Mouse (Mus musculus) cortical plate, adult 2 months (tissue): ENCODE measurements around the gene Preb. TPM values are rescaled to one million over a fixed set of nuclear protein-coding genes. Genes with fewer than 3 reads are reported as not detected.
A peak's percentile ranks its signal among the peaks of the same experiment; 100 is the strongest.

ENCODE experiments used
- H3K27ac ChIP-seq: fragments of 200-500 bp; 2 replicates; pipeline ENCODE4 v1.5.1; 2012; ENCODE audit warnings: low read length, control low read depth, inconsistent platforms; ENCODE audit not compliant: insufficient read depth
- H3K4me1 ChIP-seq: fragments of 200-500 bp; 2 replicates; pipeline ENCODE4 v1.6.1; 2011; ENCODE audit warnings: low read length; ENCODE audit not compliant: control insufficient read depth, insufficient read depth
- H3K4me3 ChIP-seq: fragments of 200-500 bp; 2 replicates; pipeline ENCODE4 v1.5.1; 2011; ENCODE audit warnings: mild to moderate bottlenecking, low read length, control low read depth; ENCODE audit not compliant: insufficient read depth
- CTCF ChIP-seq: fragments of 200-500 bp; IDR thresholded peaks from 2 replicates; pipeline ENCODE4 v1.5.1; 2011; ENCODE audit warnings: mild to moderate bottlenecking, control low read depth, low read length; ENCODE audit not compliant: insufficient read depth; ENCODE audit errors: extremely low read depth
- POLR2A ChIP-seq: fragments of 200-500 bp; IDR thresholded peaks from 2 replicates; pipeline ENCODE4 v1.6.1; 2011; ENCODE audit warnings: mild to moderate bottlenecking, low read length, control low read depth; ENCODE audit not compliant: insufficient read depth; ENCODE audit errors: extremely low read depth
- polyA plus RNA-seq: library from polyadenylated mRNA; depleted of rRNA; stranded (reverse); fragments of >200 nt; gene quantifications from 2 replicates; pipeline ENCODE4 v1.2.3, GENCODE M21; 2012

Gene Preb
- polyA plus RNA-seq, 1 experiment = 183 TPM

DNA sequence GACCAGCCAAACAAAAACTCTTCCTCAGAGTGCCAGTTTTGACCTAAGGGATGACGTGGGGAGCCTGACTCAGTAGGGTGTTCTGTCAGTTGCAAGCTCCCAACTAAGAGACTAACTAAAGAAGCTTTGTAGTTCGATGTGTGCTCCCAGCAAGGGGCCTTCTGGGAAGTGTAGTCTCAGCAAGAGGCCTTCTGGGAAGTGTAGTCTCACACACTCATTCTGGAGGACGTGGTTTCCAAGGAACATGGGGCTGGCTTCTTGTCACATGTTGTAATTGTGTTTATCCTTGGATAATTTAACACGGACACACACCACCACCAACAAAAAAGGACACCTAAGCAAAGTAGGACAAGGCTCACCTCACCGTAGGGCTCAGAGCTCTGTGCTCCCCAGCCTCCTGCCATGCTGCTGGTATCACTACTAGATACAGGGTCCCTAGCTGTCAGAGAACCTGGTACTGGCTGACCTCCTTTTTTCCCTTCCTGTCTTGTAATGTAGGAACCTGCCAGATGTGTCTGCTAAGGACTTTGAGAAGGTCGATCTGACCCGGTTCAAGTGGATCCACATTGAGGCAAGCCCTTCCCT is 32.1 kb downstream of the Preb start:
- TF ChIP-seq POLR2A = no peak
- no peak for TF ChIP-seq CTCF
- H3K27ac ChIP-seq = no peak overlapping the region
- H3K4me1 ChIP-seq = no peaks in the 10 kb centered on the region
- no peak overlapping the region for H3K4me3 ChIP-seq

DNA sequence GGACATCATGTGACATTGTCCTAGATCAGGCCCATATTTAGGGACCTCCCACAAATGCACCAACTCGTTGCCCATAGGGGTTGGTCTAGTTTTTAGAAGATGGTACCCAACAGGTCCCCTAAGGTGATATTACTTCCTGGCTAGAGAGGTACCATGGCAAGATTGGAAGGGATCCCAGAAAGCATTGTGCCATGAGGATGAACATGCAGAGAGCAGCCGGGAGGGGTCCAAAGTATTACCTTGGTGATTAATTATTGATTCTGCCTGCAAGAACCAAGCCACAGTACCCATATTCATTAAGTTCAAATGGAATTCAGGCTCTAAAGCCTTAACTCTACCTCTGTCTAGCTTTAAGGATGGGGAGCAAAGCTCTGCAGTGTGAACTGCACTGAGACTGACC is 34.1 kb downstream of the Preb start:
- no peak overlapping the region for H3K4me3 ChIP-seq
- TF ChIP-seq POLR2A (no peak), CTCF (no peak)

DNA sequence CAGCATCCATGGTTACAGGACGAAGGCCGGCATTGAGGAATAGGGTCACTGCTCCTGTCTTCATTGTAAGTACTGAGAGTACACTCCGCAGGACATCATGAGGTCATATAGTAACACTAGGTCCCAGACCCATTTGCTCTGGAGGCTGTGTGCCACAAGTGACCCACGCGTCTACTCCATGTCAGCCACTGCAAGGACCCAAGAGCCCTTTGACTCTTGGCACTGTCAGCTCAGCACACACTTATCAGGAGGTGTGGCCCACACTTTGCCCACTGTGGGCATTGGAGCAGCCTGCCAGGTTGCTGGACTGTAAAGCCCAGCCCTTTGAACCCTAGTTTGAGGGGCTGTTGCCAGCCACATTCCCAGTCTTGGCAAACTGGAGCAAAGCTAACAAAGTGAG is 34.9 kb downstream of the Preb start:
- no peak overlapping the region for H3K27ac ChIP-seq
- H3K4me3 ChIP-seq = no peak overlapping the region
- TF ChIP-seq CTCF (no peak), POLR2A (no peak)
- no peaks in the 10 kb centered on the region for H3K4me1 ChIP-seq

More for the DNA sequence above, 34.1 kb downstream of the Preb start:
- Histone ChIP-seq H3K27ac (no peak overlapping the region), H3K4me1 (no peaks in the 10 kb centered on the region)

DNA sequence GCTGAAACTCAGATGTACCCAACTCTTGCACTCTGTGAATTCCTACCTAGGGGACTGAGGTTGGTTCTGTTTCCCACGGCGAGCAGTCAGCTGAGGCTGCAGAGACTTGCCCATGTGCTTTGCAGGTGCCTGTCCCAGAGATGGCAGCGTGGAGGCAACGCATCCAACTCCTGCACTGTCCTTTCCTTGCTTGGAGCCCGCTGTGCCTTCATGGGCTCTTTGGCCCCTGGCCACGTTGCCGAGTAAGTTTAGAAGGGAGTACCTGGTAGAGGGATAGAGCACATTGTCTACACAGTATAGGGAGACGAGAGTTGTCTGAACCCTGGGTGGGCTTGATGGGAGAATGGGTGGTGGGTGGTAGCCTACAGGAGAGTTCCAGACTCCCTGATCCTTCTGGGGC is 35.5 kb downstream of the Preb start:
- H3K4me1 ChIP-seq = no peaks in the 10 kb centered on the region
- H3K27ac ChIP-seq = no peak overlapping the region
- TF ChIP-seq CTCF = no peak
- no peak for TF ChIP-seq POLR2A
- H3K4me3 ChIP-seq = no peak overlapping the region

DNA sequence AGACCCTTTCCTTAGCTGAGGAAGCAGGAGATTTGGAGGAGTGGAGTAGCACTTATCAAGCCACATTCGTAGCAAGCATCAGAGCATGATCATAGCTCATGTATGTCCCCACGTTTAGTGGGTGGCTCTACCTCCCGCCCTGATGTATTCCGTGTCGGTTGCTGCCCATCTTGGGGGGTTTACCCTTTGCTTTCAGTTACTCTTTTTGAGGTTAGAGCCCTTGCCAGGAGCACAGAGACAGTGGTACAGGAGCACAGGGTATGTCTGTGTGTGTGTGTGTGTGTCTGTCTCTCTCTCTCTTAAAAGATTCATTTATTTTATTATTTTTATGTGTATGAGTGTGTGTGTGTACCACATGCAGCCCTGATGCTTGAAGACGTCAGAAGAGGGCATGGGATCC is 37.0 kb downstream of the Preb start:
- no peak overlapping the region for H3K27ac ChIP-seq
- TF ChIP-seq CTCF (no peak), POLR2A (no peak)
- no peaks in the 10 kb centered on the region for H3K4me1 ChIP-seq
- H3K4me3 ChIP-seq = no peak overlapping the region

DNA sequence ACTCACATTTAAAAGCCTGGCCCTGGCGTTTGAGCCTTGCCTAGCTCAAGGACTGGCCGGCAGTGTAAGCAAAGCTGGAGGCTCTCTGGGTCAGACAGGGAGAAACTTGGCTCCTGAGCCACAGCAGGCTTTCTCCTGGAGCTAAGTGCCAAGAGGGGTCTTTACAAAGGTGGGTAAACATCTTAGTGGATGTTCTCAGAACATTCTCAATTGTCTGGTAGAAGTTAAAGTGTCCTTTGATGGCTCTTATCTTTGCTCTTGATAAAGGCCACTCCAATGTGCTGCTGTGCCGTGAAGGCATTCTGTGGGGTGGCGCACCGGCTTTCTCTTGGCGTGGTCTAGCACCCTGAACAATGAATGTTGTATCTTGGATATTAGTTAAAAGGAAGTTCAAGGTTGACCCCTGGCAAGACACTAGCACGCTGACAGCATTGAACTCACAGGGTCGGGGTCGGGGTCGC is 37.5 kb downstream of the Preb start:
- no peak overlapping the region for H3K27ac ChIP-seq
- H3K4me1 ChIP-seq = no peaks in the 10 kb centered on the region
- TF ChIP-seq CTCF (no peak), POLR2A (no peak)
- peak overlapping the region; percentile 62; the same call in 1 of the 2 replicates for H3K4me3 ChIP-seq

DNA sequence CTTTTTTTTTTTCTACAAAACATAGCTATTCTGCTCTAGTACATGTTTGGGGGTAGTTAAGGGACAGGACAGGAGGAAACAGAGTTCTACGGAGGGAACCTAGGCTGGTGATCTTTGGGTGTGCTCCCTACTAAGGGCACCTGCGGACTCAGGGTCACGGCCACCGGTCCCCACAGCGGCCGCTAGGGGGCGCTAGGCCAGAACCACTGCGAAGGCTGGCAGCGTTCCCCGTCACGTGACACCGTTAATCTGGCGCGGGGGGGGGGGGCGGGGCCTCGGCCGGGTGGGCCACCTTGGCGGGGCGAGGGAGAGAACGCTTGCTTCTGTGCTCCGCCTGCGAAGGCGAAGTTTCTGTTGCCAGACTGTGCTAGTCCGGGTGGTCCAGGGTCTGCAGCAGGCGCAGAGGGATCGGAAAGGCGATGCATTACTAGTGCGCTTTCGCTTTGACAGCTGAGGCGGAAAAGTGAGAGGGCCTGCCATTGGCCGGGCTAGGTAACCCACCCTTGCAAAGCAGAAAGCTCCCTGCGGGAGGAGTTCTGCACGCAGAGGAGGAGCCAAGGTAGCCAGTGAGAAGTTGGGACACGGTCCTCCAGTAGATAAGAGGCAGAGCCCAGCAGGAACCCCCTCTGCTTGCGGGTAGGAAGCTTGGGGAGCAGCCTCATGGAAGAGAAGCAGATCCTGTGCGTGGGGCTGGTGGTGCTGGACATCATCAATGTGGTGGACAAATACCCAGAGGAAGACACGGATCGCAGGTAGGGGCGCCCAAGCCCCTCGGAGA is 38.7 kb downstream of the Preb start, which contains the start of gene Khk:
TSS of gene Khk (plus strand) at position 176 of the 778 bp plus-strand sequence.
- peak; percentile 65; the same call in 1 of the 2 replicates for TF ChIP-seq POLR2A
- peak; percentile 60 for TF ChIP-seq CTCF
- Histone ChIP-seq H3K4me3 (peak within 1 kb of the TSS; percentile 62), H3K27ac (no peak within 1 kb of the TSS), H3K4me1 (no peaks in the 10 kb centered on the region)

DNA sequence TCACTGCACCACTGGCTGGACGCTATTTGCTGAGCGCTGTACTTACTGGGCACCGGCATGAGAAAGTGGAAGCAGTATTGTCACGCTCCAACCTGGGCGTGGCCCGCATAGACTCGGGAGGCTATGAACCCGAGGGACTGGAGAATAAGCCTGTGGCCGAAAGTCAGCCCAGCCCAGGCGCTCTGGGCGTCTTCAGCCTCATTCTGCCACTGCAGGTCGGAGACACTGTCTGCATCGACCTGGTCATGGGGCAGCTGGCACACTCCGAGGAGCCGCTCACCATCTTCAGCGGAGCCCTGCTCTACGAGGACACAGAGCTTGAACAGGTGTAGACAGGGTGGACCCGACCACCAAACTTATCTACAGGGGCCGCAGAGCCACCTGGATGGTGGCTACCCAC is 39.5 kb downstream of the Preb start:
- H3K4me3 ChIP-seq = no peak overlapping the region
- H3K27ac ChIP-seq = no peak overlapping the region
- no peaks in the 10 kb centered on the region for H3K4me1 ChIP-seq
- no peak for TF ChIP-seq POLR2A
- TF ChIP-seq CTCF = no peak

DNA sequence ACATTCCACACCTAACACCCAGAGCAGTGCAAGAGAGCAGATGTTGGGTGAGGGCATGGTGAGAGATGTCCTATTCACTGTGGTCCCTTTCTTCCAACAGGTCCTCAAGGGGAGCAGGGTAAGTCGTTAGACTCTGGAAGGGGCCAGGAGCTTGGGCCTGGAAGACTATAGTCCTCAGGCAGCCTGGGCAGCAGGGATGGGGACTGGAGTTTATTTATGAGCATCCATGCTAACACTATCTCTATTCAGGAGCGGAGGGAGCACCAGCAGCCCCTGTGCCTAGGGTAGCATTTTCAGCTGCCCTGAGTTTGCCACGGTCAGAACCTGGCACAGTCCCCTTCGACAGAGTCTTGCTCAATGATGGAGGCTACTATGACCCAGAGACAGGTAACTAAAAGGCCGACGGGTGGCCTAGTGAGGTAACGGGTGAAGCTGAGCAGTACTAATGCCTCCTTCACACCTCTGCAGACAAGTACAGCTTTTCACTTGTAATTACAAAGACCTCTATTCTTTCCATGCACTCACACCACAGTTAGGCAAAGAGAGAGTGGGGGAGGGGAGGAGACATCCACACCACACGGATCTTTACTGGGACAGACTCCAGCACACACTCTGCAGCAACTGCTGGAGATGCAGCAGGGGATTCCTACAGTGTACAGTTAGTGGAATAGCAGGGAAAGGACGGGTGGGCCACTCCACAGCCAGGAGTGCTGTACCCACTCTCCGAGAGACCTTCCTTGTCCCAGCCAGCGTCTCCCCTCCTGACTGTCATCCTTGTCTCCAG is 40.1 kb downstream of the Preb start:
- no peak overlapping the region for H3K27ac ChIP-seq
- no peak overlapping the region for H3K4me3 ChIP-seq
- TF ChIP-seq POLR2A = no peak
- no peak for TF ChIP-seq CTCF
- H3K4me1 ChIP-seq = no peaks in the 10 kb centered on the region

DNA sequence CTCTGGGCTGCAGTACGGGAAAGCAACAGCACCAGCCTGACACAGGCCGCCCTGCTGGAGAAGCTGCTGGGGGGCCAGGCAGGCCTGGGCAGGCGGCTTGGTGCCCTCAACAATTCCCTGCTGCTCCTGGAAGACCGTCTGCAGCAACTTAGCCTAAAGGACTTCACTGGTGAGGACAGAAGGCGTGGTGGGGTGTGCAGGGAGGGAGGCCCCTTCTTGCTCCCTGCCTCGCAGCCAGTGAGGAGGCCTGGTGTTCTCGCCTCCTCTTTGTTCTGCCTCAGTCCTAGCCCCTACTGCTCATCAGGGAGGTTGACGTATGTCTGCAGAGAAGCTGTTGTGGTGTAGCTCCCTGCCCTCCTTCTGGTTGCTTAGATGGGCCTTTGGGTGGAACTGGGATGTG is 41.5 kb downstream of the Preb start:
- TF ChIP-seq POLR2A (no peak), CTCF (no peak)
- no peak overlapping the region for H3K27ac ChIP-seq
- no peaks in the 10 kb centered on the region for H3K4me1 ChIP-seq
- no peak overlapping the region for H3K4me3 ChIP-seq
